ENCODE assay signal across 13 mouse cellular contexts in genomic region chr10:96377549-96377948, GRCm38 (mm10).
DNase-seq lines count a peak whose midpoint lies in the region; ATAC-seq and TF ChIP-seq lines count a peak whose summit lies in the region.
"Had no signal": no experiment of that assay in that cellular context is flagged by ENCODE, and none has a peak within 500 bp of the region (broad histone marks: within the 10 kb centered on the region; RNA-seq: fewer than 3 reads in every experiment).

No protein-coding gene starts in this region.

- no peak overlapping the region for H3K4me3 ChIP-seq in lung, adult 2 months (replicated peaks; ENCODE audit: extremely low read depth, low read depth, low read length)
- no peak overlapping the region for H3K4me3 ChIP-seq in hindbrain, embryonic 11.5 days (ENCODE audit: low read depth, low read length)
- H3K4me3 ChIP-seq: embryonic facial prominence, embryonic 12.5 days; limb, embryonic 12.5 days had no signal

- WGBS in lung, adult 2 months = 79% methylated on average over 4 of the region's 4 CpGs
- whole genome bisulfite sequencing in hindbrain, embryonic 11.5 days = 82% methylated on average over 4 of the region's 4 CpGs

- ATAC-seq in hindbrain, embryonic 11.5 days (ENCODE audit: low FRiP score) = no peak

- no peaks in the 10 kb centered on the region for H3K36me3 ChIP-seq in splenic B cell, adult 2 months (ENCODE audit: control insufficient read depth, insufficient read depth, low read length, poor library complexity, severe bottlenecking)
- no peaks in the 10 kb centered on the region for H3K36me3 ChIP-seq in hindbrain, embryonic 11.5 days (ENCODE audit: control insufficient read depth, insufficient read depth, low read length)
- H3K36me3 ChIP-seq: embryonic facial prominence, embryonic 12.5 days; limb, embryonic 12.5 days had no signal

- H3K9ac ChIP-seq in hindbrain, embryonic 11.5 days (ENCODE audit: low read depth, low read length) = no peak overlapping the region
- H3K9ac ChIP-seq: embryonic facial prominence, embryonic 12.5 days; limb, embryonic 12.5 days had no signal

- H3K9me3 ChIP-seq in hindbrain, embryonic 11.5 days (ENCODE audit: control insufficient read depth, low read length) = no peaks in the 10 kb centered on the region
- H3K9me3 ChIP-seq: embryonic facial prominence, embryonic 12.5 days; limb, embryonic 12.5 days had no signal

- intact Hi-C loops in heart, postnatal 25 days (cut with DNase I) = no loop called here

- TF ChIP-seq POLR2A in lung, adult 2 months (IDR thresholded peaks at IDR 0.05; ENCODE audit: borderline replicate concordance, extremely low read depth, low read depth, low read length) = no peak

- H3K27ac ChIP-seq in hindbrain, embryonic 11.5 days (ENCODE audit: low read depth, low read length) = no peak overlapping the region
- H3K27ac ChIP-seq: embryonic facial prominence, embryonic 12.5 days; limb, embryonic 12.5 days; stomach, postnatal 0 days had no signal

- peak; percentile 39 to 59 for DNase-seq in heart, adult 9 months (ENCODE audit: low spot score in 2 of 2)
- DNase-seq in heart, postnatal 25 days (ENCODE audit: low spot score) = no peak
- DNase-seq in lung, postnatal 25 days (ENCODE audit: low spot score) = peak; percentile 52
- no peak for DNase-seq in lung, adult 2 months
- DNase-seq in kidney, postnatal 14 days = peak; percentile 13
- DNase-seq in splenic B cell, adult 2 months (ENCODE audit: low read depth, low spot score) = peak; percentile 86
- DNase-seq in hindbrain, embryonic 11.5 days (ENCODE audit: low spot score) = no peak
- DNase-seq: cerebellum, postnatal 10 days; retina, postnatal 1 day; thymus, postnatal 4 days had no signal

- H3K4me2 ChIP-seq in hindbrain, embryonic 11.5 days (replicated peaks; ENCODE audit: low read depth, low read length) = no peak overlapping the region
- H3K4me2 ChIP-seq: embryonic facial prominence, embryonic 12.5 days; limb, embryonic 12.5 days had no signal

- TF ChIP-seq CTCF in lung, adult 2 months (IDR thresholded peaks at IDR 0.05; ENCODE audit: insufficient read depth, low read length) = no peak

- no peaks in the 10 kb centered on the region; the same call in 1 of the 2 replicates for H3K4me1 ChIP-seq in lung, adult 2 months (ENCODE audit: control insufficient read depth, insufficient read depth, low read length)
- no peaks in the 10 kb centered on the region for H3K4me1 ChIP-seq in hindbrain, embryonic 11.5 days (replicated peaks; ENCODE audit: control insufficient read depth, insufficient read depth, low read length)

- H3K27me3 ChIP-seq in splenic B cell, adult 2 months (ENCODE audit: control insufficient read depth, insufficient read depth, low read length, poor library complexity, severe bottlenecking) = no peaks in the 10 kb centered on the region
- no peaks in the 10 kb centered on the region for H3K27me3 ChIP-seq in hindbrain, embryonic 11.5 days (ENCODE audit: control insufficient read depth, insufficient read depth, low read length)
- H3K27me3 ChIP-seq: embryonic facial prominence, embryonic 12.5 days; limb, embryonic 12.5 days had no signal

Comparison
In these comparisons a context has a peak if more than half of its experiments do, and no peak if none do; other contexts are left out.
1. DNase-seq: peak in heart, adult 9 months (2 of 2), lung, postnatal 25 days (single experiment), kidney, postnatal 14 days (single experiment) and splenic B cell, adult 2 months (single experiment); none in heart, postnatal 25 days (single experiment), lung, adult 2 months (single experiment) and hindbrain, embryonic 11.5 days (single experiment).